Mouse (Mus musculus) olfactory bulb, adult 2 months (tissue): Measurements from ENCODE around the gene C1ra.
"Not testable (repeated sequence)": the region's sequence is repeated elsewhere in the genome, so short reads cannot be mapped to it uniquely, and the experiment has no call there.

ENCODE experiments used
- CTCF ChIP-seq: fragments of 200-500 bp; IDR thresholded peaks from 2 replicates; pipeline ENCODE4 v1.5.1; 2012; ENCODE audit warnings: low read depth, mild to moderate bottlenecking, low read length, moderate library complexity; ENCODE audit not compliant: insufficient read depth
- POLR2A ChIP-seq: fragments of 200-500 bp; IDR thresholded peaks from 2 replicates; pipeline ENCODE4 v1.6.1; 2012; ENCODE audit warnings: mild to moderate bottlenecking, low read depth, low read length, moderate library complexity; ENCODE audit not compliant: insufficient read depth

DNA sequence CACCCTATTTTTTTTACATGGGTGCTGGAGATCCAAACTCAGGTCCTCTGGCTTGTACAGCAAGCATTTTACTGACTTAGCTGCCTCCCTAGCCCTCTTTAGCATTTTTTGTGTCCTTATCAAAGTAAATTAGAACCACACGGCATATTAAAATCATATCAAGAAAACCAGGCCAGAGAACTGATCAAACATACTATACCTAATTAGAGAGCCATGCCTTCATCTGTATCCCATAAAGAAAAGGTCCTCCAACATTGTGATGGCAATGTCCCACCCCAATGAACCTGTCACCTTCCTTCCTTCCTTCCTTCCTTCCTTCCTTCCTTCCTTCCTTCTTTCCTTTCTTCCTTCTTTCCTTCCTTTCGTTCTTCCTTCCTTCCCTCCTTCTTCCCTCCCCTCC is 43.8 kb downstream of the C1ra start:
- TF ChIP-seq POLR2A, CTCF: not testable (repeated sequence)
